Mouse (Mus musculus) ES-E14 (cell line): ENCODE measurements around the gene Ctsa.

Source experiments
- HCFC1 ChIP-seq: IDR thresholded peaks from 2 replicates; pipeline ENCODE4 v1.6.1; 2012; ENCODE audit warnings: low read length, inconsistent platforms, borderline replicate concordance; ENCODE audit not compliant: insufficient read depth
- MAFK ChIP-seq: IDR thresholded peaks from 2 replicates; pipeline ENCODE4 v1.6.1; 2014; ENCODE audit warnings: mild to moderate bottlenecking, low read depth, low read length, inconsistent platforms; ENCODE audit not compliant: insufficient read depth
- ZC3H11A ChIP-seq: IDR thresholded peaks from 2 replicates; pipeline ENCODE4 v1.6.1; 2012; ENCODE audit warnings: low read depth, mild to moderate bottlenecking, inconsistent platforms, low read length, borderline replicate concordance
- ZNF384 ChIP-seq: IDR thresholded peaks from 2 replicates; pipeline ENCODE4 v1.6.1; 2012; ENCODE audit warnings: low read depth, low read length, inconsistent platforms

- no peak for TF ChIP-seq HCFC1
- TF ChIP-seq ZNF384 = no peak
- TF ChIP-seq MAFK = no peak
- no peak for TF ChIP-seq ZC3H11A
These were observed 19.1 kb upstream of the Ctsa start for GRCm38 (mm10) chr2:164813557-164813956.
